Mouse (Mus musculus): ENCODE data around the gene Emilin1. TPM values are rescaled to one million over a fixed set of nuclear protein-coding genes. Genes with fewer than 3 reads are reported as not detected.

Emilin1 gene
- total RNA-seq, 2 experiments from 2014 or later = 86.8 to 104 TPM

DNA sequence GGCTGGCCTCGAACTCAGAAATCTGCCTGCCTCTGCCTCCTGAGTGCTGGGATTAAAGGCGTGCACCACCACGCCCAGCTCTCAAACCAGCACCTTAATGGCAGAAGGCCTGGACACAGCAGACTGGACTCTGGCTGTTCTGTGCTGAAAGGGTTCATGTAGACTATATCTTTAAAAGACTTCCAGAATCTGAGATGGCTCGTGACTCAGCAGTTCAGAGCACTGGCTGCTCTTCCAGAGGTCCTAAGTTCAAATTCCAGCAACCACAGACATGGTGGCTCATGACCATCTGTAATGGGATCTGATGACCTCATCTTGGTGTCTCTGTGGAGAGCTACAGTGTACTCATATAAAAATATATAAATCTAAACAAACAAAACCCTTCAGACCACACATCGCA, 11.3 kb upstream of the Emilin1 start:
- DNase-seq (ENCODE audit: low spot score in 2 of 2) = no peak

DNA sequence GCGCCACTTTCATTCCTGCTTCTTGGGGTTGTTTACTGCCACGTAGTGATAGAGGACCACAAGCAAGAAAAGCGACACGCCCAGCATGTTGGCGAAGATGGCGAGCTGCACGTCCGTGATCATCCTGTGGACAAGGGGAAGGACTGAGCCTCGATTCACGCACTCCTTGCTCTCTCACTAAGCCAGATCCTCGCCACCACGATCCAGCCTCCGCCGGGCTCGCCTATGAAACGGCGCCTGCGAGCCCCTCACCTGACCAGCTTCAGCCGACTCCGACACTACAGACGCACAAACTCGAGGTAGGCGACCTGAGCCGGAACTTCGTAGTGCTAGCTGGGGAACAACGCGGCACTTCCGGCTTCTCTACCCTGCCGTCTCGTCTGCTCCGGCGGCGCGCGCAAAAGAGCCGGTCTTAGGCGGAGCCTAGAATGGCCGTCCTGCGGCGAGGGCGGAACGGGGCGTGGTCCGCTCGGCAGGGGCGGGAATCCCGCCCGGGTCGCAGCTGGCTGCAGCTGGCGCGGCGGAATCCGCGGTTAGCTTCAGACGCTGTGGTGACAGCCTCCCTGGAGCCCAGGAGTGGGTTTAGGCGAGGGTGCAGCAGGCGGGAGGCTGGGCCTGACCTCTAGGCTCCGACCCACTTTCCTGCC, 5.7 kb upstream of the Emilin1 start, which contains the start of gene Ost4:
TSS of gene Ost4 (minus strand) at position 376 of the 647 bp plus-strand sequence.
- peak; percentile 97 to 98 for DNase-seq (ENCODE audit: low spot score in 2 of 2)

DNA sequence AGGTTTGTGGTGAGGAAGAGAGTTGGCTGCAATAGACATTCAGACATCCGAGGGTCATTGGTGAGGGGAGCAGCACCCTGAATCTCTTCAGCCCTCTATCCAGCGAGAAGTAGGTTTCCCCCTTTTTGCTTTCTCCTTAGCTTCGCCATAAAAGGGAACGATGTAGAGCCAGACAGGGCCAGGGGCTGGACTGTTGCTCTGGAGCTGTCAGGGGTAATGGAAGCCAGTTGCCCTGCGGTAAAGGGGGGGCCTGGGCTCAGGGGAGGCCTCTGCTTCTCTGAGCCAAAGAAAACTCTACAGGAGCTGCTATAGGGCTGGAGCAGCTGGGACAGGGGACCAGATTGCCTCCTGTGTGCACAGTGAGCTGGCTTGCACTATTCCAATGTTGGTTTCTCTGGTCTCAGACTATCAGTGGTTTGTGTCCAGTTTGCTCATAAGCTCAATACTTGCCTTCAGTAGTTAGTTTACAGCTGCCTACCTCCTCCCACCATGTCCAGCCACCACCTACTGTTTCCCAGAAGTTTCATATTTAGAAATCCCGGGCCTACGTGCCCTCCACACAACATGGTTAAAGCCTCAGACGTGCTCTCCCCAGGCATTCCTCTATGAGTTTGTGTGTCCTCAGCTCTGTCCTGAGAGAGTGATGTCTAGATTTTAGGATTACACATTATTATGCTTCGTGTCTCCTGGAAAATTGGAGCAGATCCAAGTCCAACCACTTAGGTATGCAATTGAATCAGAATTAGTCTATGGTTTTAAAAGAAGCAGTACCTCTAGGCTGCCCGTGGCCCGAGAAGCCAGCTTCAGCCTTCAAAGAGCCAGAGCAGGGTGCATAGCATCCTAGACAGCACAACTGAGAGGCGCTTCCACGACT, 4.5 kb upstream of the Emilin1 start:
- peak in 1 of 2 experiments; percentile 40 for DNase-seq (ENCODE audit: low spot score in 2 of 2)

DNA sequence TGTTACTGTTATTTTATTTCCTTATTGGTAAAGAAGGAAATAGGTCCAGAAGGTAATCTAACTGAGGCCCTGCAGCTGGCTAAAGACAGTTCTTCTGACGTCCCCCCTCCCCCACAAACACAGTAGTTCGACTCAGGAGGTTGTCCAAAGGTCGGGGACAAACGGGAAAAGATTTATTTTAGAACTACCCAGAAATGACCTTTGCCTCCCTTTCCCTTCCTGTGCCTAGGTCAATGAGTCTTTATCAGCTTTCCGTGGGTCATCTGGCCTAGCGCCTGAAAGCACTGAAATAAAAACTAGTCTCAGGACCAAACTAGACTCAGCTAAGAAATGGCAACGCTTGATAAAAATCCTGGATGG, 3.9 kb upstream of the Emilin1 start:
- DNase-seq (ENCODE audit: low spot score in 2 of 2) = no peak

DNA sequence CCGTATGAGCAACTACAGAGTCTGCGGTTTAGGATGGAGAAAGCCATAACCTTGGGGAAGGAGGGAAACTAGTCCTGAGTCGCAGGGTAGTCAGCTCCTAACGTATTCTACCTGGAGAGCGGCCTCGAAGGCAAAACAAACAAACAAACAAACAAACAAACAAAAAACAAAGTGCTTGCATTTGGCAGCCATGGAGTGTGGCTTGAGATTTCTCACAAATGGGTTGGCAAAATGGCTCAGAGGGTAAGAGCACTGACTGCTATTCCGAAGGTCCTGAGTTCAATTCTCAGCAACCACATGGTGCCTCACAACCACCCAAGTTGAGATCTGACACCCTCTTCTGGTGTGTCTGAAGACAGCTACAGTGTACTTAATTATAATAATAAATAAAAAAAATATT, 3.3 kb upstream of the Emilin1 start:
- no peak for DNase-seq (ENCODE audit: low spot score in 2 of 2)

DNA sequence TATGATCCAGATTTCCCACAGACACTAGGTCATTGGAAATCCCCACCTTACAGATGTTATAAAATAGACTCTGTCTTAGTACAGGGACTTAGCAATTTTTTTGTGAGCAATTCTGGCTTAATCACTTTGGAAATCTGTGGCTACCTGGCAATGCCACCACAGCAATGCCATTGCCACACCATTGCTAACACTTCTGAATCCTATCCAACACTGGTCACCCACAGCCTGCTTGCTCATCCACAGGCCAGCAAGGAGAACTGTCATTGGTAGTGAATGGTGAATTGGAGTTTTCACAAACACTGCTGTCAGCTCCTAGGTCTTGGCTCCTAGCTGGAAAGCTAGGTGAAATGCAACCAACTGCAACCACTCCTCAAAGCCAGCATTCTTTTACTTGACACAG, 2.7 kb upstream of the Emilin1 start:
- no peak for DNase-seq (ENCODE audit: low spot score in 2 of 2)

DNA sequence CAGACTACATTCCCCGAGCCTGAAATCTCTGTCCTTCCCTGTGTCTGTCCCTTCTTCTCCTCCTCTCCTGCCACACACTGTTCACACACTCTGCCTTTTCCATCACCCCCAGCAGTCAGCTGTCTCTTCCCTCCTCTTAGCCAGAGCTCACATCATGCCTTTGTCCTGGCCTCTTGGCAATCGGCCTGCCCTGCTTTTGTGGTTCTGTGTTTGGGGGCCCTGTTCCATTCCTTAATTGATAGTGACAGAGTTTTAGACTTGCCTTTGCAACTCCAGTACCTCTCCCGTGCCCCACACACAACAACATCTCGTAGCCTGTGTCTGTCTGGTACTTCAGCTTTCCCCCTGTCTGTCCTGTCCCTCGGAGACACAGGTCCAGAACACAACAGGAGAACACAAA, 1.0 kb upstream of the Emilin1 start:
- peak in 1 of 2 experiments; percentile 63 for DNase-seq (ENCODE audit: low spot score in 2 of 2)

DNA sequence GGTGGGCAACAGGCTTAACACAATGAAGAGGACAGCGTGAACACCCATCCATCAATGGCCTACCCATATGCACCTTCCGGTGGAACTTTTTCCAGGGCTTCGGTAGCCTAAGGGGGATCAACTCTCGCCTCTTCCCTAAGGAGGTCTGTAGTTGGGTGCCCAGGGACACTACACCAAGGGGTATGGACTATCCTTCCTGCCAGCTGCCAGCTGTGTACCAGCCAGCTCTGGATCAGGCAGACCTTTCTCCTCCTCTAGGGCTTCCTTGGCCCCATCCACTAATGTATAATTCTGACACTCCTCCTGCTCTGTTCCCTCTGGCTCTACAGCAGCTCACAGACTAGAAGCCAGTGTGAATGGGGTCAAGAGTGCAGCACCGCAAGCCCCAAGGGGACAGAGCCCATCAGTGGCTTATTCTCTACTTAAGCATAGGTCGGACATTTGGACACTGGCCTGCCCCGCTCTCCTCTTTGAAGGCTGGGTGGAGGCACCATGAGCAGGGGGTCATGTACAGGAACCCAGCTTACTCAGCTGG, 966 bp downstream of the Emilin1 start:
- no peak for DNase-seq (ENCODE audit: low spot score in 2 of 2)

DNA sequence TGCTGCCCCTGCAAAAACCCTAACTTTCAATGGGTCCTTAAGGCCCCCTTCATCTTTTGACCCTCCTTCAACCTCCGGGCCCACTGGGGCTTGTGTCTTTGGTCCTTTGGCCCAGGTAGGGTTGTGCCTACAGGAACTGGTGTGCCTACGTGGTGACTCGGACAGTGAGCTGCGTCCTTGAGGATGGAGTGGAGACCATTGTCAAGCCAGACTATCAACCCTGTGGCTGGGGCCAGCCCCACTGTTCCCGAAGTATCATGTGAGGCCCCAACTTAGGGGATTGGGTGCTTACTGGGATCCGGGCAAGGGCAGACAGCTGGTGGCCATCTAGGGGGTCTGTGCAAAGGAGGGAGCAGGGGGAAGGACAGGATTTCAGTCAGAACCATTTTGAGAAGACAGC, 1.6 kb downstream of the Emilin1 start:
- DNase-seq (ENCODE audit: low spot score in 2 of 2) = no peak

DNA sequence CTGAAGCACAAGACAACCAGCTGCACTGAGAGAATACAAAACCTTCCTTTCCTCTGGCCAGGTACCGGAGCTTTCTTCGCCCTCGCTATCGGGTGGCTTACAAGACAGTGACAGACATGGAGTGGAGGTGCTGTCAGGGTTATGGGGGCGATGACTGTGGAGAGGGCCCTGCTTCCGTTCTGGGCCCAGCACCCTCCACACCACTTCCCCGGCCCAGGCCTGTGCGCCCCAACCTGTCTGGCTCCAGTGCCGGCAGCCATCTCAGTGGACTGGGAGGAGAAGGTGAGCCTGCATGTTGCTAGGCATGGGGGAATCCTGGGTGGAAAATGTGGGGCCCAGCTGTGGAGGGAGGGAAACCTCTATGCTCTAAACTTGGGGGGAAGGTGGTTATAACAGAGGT, 2.3 kb downstream of the Emilin1 start:
- no peak for DNase-seq (ENCODE audit: low spot score in 2 of 2)

DNA sequence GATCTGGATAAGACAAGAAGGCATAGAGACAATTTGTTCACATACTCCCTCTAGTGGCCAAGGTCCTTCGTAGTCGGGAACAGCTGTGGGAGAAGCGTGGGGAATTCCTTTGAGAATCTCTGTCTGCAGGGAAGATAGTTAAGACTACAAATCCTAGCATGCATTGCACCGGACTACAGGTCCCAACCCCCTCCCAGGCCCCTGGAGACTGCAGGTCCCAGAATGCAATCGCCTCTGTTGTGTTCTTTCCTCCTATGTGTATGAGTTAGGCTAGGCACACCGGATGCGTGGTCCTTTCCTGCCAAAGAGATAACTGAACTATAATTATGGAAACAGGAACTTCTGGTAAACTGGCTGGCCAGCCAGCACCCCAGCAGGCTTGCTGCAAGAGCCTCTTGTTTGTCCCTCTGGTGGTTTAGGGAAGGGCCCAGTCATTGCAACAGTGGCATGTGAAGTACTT, 2.8 kb downstream of the Emilin1 start:
- peak in 1 of 2 experiments; percentile 81 for DNase-seq (ENCODE audit: low spot score in 2 of 2)

DNA sequence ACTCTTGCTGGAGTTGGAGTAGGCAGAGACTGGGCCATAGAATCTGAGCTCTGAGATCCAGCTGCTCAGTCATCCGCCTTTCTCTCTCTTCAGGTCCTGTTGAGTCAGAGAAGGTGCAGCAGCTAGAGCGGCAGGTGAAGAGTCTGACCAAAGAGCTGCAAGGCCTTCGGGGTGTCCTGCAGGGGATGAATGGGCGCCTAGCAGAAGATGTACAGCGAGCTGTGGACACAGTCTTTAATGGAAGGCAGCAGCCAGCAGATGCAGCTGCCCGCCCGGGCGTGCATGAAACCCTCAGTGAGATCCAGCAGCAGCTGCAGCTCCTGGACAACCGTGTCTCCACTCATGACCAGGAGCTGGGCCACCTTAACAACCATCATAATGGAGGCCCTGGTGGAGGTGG, 3.6 kb downstream of the Emilin1 start:
- DNase-seq (ENCODE audit: low spot score in 2 of 2) = no peak

DNA sequence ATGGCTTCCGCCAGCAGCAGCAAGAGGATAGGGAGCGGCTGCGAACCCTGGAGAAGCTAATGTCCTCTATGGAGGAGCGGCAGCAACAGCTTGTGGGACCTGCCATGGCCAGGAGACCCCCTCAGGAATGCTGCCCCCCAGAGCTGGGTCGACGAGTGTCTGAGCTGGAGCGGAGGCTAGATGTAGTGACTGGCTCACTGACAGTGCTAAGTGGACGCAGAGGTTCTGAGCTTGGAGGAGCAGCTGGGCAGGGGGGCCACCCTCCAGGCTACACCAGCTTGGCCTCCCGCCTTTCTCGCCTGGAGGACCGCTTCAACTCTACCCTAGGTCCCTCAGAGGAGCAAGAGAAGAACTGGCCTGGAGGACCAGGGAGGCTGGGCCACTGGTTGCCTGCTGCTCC, 4.1 kb downstream of the Emilin1 start:
- DNase-seq (ENCODE audit: low spot score in 2 of 2) = peak in 1 of 2 experiments; percentile 30

DNA sequence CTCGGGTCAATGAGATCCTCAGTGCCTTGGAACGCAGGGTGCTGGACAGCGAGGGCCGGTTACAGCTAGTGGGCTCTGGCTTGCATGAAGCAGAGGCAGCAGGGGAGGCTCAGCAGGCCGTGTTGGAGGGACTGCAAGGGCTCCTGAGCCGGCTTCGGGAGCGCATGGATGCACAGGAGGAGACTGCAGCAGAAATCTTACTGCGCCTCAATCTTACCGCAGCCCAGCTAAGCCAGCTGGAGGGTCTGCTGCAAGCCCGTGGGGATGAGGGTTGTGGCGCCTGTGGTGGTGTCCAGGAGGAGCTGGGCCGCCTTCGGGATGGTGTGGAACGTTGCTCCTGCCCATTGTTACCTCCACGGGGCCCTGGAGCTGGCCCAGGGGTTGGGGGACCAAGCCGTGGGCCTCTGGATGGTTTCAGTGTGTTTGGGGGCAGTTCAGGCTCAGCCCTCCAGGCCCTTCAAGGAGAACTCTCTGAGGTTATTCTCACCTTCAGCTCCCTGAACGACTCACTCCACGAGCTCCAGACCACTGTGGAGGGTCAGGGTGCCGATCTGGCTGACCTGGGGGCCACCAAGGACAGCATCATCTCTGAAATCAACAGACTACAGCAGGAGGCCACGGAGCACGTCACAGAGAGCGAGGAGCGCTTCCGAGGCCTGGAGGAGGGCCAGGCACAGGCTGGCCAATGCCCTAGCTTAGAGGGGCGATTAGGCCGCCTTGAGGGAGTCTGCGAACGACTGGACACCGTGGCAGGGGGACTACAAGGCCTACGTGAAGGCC, 4.9 kb downstream of the Emilin1 start:
- DNase-seq (ENCODE audit: low spot score in 2 of 2) = no peak

DNA sequence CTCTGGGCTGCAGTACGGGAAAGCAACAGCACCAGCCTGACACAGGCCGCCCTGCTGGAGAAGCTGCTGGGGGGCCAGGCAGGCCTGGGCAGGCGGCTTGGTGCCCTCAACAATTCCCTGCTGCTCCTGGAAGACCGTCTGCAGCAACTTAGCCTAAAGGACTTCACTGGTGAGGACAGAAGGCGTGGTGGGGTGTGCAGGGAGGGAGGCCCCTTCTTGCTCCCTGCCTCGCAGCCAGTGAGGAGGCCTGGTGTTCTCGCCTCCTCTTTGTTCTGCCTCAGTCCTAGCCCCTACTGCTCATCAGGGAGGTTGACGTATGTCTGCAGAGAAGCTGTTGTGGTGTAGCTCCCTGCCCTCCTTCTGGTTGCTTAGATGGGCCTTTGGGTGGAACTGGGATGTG, 5.5 kb downstream of the Emilin1 start:
- DNase-seq (ENCODE audit: low spot score in 2 of 2) = no peak

DNA sequence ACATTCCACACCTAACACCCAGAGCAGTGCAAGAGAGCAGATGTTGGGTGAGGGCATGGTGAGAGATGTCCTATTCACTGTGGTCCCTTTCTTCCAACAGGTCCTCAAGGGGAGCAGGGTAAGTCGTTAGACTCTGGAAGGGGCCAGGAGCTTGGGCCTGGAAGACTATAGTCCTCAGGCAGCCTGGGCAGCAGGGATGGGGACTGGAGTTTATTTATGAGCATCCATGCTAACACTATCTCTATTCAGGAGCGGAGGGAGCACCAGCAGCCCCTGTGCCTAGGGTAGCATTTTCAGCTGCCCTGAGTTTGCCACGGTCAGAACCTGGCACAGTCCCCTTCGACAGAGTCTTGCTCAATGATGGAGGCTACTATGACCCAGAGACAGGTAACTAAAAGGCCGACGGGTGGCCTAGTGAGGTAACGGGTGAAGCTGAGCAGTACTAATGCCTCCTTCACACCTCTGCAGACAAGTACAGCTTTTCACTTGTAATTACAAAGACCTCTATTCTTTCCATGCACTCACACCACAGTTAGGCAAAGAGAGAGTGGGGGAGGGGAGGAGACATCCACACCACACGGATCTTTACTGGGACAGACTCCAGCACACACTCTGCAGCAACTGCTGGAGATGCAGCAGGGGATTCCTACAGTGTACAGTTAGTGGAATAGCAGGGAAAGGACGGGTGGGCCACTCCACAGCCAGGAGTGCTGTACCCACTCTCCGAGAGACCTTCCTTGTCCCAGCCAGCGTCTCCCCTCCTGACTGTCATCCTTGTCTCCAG, 6.8 kb downstream of the Emilin1 start:
- DNase-seq (ENCODE audit: low spot score in 2 of 2) = no peak

DNA sequence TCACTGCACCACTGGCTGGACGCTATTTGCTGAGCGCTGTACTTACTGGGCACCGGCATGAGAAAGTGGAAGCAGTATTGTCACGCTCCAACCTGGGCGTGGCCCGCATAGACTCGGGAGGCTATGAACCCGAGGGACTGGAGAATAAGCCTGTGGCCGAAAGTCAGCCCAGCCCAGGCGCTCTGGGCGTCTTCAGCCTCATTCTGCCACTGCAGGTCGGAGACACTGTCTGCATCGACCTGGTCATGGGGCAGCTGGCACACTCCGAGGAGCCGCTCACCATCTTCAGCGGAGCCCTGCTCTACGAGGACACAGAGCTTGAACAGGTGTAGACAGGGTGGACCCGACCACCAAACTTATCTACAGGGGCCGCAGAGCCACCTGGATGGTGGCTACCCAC, 7.4 kb downstream of the Emilin1 start:
- DNase-seq (ENCODE audit: low spot score in 2 of 2) = peak in 1 of 2 experiments; percentile 33

DNA sequence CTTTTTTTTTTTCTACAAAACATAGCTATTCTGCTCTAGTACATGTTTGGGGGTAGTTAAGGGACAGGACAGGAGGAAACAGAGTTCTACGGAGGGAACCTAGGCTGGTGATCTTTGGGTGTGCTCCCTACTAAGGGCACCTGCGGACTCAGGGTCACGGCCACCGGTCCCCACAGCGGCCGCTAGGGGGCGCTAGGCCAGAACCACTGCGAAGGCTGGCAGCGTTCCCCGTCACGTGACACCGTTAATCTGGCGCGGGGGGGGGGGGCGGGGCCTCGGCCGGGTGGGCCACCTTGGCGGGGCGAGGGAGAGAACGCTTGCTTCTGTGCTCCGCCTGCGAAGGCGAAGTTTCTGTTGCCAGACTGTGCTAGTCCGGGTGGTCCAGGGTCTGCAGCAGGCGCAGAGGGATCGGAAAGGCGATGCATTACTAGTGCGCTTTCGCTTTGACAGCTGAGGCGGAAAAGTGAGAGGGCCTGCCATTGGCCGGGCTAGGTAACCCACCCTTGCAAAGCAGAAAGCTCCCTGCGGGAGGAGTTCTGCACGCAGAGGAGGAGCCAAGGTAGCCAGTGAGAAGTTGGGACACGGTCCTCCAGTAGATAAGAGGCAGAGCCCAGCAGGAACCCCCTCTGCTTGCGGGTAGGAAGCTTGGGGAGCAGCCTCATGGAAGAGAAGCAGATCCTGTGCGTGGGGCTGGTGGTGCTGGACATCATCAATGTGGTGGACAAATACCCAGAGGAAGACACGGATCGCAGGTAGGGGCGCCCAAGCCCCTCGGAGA, 8.2 kb downstream of the Emilin1 start, which contains the start of gene Khk:
TSS of gene Khk (plus strand) at position 176 of the 778 bp plus-strand sequence.
- peak; percentile 92 to 94 for DNase-seq (ENCODE audit: low spot score in 2 of 2)

DNA sequence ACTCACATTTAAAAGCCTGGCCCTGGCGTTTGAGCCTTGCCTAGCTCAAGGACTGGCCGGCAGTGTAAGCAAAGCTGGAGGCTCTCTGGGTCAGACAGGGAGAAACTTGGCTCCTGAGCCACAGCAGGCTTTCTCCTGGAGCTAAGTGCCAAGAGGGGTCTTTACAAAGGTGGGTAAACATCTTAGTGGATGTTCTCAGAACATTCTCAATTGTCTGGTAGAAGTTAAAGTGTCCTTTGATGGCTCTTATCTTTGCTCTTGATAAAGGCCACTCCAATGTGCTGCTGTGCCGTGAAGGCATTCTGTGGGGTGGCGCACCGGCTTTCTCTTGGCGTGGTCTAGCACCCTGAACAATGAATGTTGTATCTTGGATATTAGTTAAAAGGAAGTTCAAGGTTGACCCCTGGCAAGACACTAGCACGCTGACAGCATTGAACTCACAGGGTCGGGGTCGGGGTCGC, 9.4 kb downstream of the Emilin1 start:
- DNase-seq (ENCODE audit: low spot score in 2 of 2) = no peak

DNA sequence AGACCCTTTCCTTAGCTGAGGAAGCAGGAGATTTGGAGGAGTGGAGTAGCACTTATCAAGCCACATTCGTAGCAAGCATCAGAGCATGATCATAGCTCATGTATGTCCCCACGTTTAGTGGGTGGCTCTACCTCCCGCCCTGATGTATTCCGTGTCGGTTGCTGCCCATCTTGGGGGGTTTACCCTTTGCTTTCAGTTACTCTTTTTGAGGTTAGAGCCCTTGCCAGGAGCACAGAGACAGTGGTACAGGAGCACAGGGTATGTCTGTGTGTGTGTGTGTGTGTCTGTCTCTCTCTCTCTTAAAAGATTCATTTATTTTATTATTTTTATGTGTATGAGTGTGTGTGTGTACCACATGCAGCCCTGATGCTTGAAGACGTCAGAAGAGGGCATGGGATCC, 9.9 kb downstream of the Emilin1 start:
- DNase-seq (ENCODE audit: low spot score in 2 of 2) = no peak

Measured in gastrocnemius, postnatal 4 days (tissue).